Mouse (Mus musculus) T-helper 2 cell (primary cell): ENCODE results near the gene Nox4.
"Not testable (repeated sequence)": the region's sequence is repeated elsewhere in the genome, so short reads cannot be mapped to it uniquely, and the experiment has no call there.

ENCODE experiments used
- in situ Hi-C: fragments of 300-600 bp; cut with MboI, MseI; formaldehyde crosslinking; loops from one replicate; pipeline ENCODE4 v1.15.1; 2025; ENCODE audit warnings: high pct_unique_total_duplicates

Gene Nox4

DNA sequence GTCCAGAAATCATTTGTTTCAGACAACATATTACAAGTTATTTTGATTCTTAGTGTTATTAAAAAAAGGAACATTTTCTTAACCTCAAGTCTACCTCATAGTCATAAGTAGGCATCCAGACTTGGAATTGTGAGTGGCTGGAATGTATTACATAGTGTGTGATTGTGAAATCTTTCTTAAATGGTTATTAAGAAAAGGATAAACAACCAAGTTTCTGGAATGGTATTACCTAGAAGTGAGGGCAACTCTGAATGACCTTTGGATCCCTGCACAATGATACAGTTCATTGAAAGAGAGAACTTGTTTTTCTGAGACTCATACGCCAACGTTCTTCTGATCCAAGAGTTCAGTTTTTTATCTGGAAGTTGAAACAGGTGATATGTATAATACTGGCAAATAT is 125.4 kb downstream of the Nox4 start:
- in situ Hi-C loops = no loop called here

DNA sequence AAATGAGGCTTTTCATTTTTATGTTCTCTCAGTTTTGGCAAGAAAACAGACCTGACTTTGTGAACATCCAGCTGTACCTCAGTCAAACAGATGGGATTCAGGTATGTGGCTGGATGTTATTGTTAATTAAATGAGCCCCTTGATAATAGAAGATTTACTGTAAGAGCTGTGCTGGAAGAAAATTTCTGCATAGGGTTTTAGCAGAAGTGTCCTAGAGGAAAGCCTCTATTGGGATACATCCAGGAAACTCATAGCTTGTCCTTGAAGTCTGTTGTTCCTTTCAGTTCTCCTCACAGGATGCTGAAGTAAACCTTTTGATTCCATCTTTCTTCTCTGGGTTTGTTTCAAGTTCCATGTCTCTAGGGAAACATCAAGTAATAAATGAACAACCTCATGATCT is 128.4 kb downstream of the Nox4 start:
- in situ Hi-C loops = no loop called here

DNA sequence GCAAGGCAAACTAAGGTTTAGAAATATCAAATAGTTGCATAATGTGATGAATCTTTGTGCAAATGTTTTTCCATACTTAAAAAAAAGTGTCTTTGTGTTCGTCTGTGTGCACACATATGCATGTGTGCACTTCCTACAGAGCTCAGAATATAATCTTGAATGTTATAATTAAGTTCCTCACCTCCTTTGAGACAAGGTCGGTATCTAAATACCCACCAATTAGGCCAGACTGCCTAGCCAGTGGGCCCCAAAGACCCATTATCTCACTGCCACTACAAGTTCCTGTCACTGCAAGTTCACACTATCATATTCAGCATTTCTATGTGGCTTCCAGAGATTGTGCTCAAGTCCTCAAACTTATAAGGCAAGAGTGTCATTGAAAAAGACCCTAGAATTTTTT is 129.0 kb downstream of the Nox4 start:
- in situ Hi-C loops = no loop called here

DNA sequence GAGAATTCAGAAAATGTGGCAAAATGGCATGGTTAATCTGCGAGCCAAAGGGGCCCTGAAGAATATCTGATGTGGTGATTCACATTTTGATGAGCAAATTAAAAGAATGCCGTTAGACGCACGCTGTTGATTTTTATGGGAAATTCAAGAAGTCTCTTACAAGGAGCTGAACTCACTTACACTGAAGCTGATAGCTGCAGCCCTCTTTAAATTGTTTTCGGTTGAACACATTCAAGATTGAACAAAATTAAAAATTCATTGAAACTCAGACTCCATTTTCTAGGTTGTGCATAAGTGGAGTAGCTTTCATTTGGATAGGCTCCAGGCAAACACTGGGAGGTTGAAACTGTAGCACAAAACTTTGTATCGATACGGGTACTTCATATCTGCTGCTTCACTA is 151.1 kb downstream of the Nox4 start:
- in situ Hi-C loops = no loop called here

DNA sequence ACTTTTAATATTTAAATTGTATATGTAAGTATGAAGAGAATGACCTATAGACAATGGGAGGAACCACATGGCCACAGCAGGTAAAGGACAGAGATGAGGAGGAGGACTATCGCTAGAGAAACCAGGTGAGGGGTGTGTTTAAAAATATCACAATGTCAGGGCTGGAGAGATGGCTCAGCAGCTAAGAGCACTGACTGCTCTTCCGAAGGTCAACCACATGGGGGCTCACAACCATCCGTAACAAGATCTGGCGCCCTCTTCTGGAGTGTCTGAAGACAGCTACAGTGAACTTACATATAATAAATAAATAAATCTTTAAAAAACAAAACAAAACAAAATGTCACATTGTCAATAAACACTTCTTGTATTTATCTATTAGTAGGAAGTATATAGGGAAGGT is 165.5 kb downstream of the Nox4 start:
- in situ Hi-C loops = not testable (repeated sequence)

DNA sequence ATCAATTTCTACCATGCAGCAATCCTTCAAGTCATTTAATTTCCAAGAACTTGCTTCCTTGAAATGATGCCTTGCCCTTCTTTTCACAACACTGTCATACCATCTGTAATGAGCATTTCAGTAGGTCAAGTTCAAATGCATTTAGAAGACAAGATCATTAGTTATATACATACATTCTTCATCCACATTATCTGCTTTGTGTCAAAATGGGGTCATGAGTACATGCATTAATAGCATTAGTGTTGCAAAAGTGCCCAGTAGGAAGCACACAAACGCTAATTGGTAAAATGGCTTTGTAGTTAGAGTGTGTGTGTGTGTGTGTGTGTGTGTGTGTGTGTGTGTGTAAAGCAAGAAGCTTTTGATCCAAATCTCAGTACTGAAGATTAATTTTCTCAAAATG is 167.4 kb downstream of the Nox4 start:
- in situ Hi-C loops = no loop called here
